Mouse (Mus musculus) myocyte (in vitro differentiated cells): ENCODE results near the gene Gm20388. TPM values are rescaled to one million over a fixed set of nuclear protein-coding genes. Genes with fewer than 3 reads are reported as not detected.
A peak's percentile ranks its signal among the peaks of the same experiment; 100 is the strongest.

Experiments
- H3K27me3 ChIP-seq: one replicate; pipeline ENCODE4 v1.6.1; 2011; ENCODE audit not compliant: control insufficient read depth, insufficient read depth, insufficient read length
- H3K36me3 ChIP-seq: one replicate; pipeline ENCODE4 v1.6.1; 2011; ENCODE audit not compliant: control insufficient read depth, insufficient read depth
- H3K4me2 ChIP-seq: one replicate; pipeline ENCODE4 v1.6.1; 2011; ENCODE audit warnings: low read depth, control low read depth
- H3K4me3 ChIP-seq: one replicate; pipeline ENCODE4 v1.5.1; 2011; ENCODE audit warnings: mild to moderate bottlenecking, control low read depth, moderate library complexity
- H3K79me2 ChIP-seq: one replicate; pipeline ENCODE4 v1.6.1; 2011; ENCODE audit not compliant: control insufficient read depth, insufficient read depth
- H3ac ChIP-seq: one replicate; pipeline ENCODE4 v1.6.1; 2011; ENCODE audit not compliant: control insufficient read depth, insufficient read length
- CEBPB ChIP-seq: IDR thresholded peaks from 2 replicates; pipeline ENCODE4 v1.6.1; 2011; ENCODE audit warnings: mild to moderate bottlenecking, moderate library complexity; ENCODE audit not compliant: poor library complexity, insufficient read depth, severe bottlenecking
- E2F4 ChIP-seq: IDR thresholded peaks from one replicate; pipeline ENCODE4 v1.6.1; 2011; ENCODE audit warnings: mild to moderate bottlenecking, control low read depth, moderate library complexity; ENCODE audit not compliant: insufficient read depth
- MAX ChIP-seq: IDR thresholded peaks from one replicate; pipeline ENCODE4 v1.6.1; 2011; ENCODE audit warnings: low read depth, mild to moderate bottlenecking, control low read depth
- MYOD1 ChIP-seq, 3 experiments: IDR thresholded peaks; one replicate each; pipeline ENCODE4 v1.6.1; 2011; ENCODE audit warnings: control low read depth in 2 of 3, low read depth in 2 of 3, mild to moderate bottlenecking in 2 of 3, moderate library complexity in 1 of 3; ENCODE audit not compliant: insufficient read length in 2 of 3, control insufficient read depth in 1 of 3
- MYOG ChIP-seq, 3 experiments: IDR thresholded peaks; one replicate each; pipeline ENCODE4 v1.6.1; 2011; ENCODE audit warnings: control low read depth in 2 of 3, low read depth in 2 of 3, mild to moderate bottlenecking in 2 of 3; ENCODE audit not compliant: insufficient read length in 2 of 3, control insufficient read depth in 1 of 3, insufficient read depth in 1 of 3
- POLR2A ChIP-seq: IDR thresholded peaks from one replicate; pipeline ENCODE4 v1.6.1; 2011; ENCODE audit warnings: low read depth, mild to moderate bottlenecking, control low read depth, moderate library complexity; ENCODE audit not compliant: insufficient read length
- POLR2AphosphoS2 ChIP-seq: IDR thresholded peaks from one replicate; pipeline ENCODE4 v1.6.1; 2011; ENCODE audit warnings: low read depth, control low read depth; ENCODE audit not compliant: insufficient read length
- REST ChIP-seq: IDR thresholded peaks from one replicate; pipeline ENCODE4 v1.6.1; 2011; ENCODE audit warnings: mild to moderate bottlenecking, control low read depth, moderate library complexity; ENCODE audit not compliant: insufficient read depth, insufficient read length
- SRF ChIP-seq: IDR thresholded peaks from one replicate; pipeline ENCODE4 v1.6.1; 2011; ENCODE audit warnings: low read depth; ENCODE audit not compliant: control insufficient read depth, insufficient read length
- TCF12 ChIP-seq: IDR thresholded peaks from one replicate; pipeline ENCODE4 v1.6.1; 2011; ENCODE audit warnings: mild to moderate bottlenecking, control low read depth; ENCODE audit not compliant: poor library complexity, insufficient read depth, severe bottlenecking
- TCF3 ChIP-seq: IDR thresholded peaks from one replicate; pipeline ENCODE4 v1.6.1; 2011; ENCODE audit warnings: low read depth, control low read depth; ENCODE audit not compliant: insufficient read length
- USF1 ChIP-seq: IDR thresholded peaks from one replicate; pipeline ENCODE4 v1.6.1; 2011; ENCODE audit warnings: low read depth, mild to moderate bottlenecking, control low read depth, moderate library complexity
- polyA plus RNA-seq: library from polyadenylated mRNA; unstranded; fragments of >200 nt; fragmentation: generic; extraction: Trizol; gene quantifications from one replicate; pipeline ENCODE4 v1.2.1, GENCODE M21; 2012; ENCODE audit warnings: missing spikeins

Gm20388 gene
- polyA plus RNA-seq, 1 experiment: 15.3 TPM

DNA sequence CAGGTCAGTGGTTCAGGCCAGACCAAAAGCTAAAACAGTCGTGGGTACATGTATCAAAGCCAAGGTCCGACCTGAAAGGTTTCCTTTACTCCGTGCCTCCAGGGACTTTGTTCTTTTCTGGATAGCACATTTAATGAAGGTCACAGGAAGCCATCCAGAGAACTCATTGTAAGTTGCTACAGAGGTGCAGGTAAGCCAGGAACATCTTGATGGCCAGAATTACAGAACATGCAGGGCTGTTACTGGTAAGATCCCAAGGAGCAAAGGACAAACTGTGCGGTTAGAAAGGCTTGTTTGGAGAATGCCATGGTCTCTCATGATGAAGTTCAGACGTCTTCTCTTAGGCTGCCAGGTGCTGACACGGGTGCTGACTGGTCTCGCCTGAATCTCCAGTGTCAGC is 206.0 kb downstream of the Gm20388 start:
- Histone ChIP-seq H3K4me3 (no peak overlapping the region), H3K36me3 (no peaks in the 10 kb centered on the region), H3K79me2 (no peaks in the 10 kb centered on the region), H3K4me2 (peak overlapping the region; percentile 7), H3ac (no peak overlapping the region), H3K27me3 (no peaks in the 10 kb centered on the region)
- no peak for TF ChIP-seq TCF12
- TF ChIP-seq CEBPB: no peak
- TF ChIP-seq POLR2AphosphoS2: no peak
- no peak for TF ChIP-seq REST
- no peak for TF ChIP-seq MAX
- TF ChIP-seq TCF3: no peak
- TF ChIP-seq USF1: no peak
- no peak for TF ChIP-seq SRF
- TF ChIP-seq MYOD1 (IDR thresholded peaks at IDR 0.05; ENCODE audit: control insufficient read depth in 1 of 3, insufficient read length in 2 of 3, low read depth in 2 of 3): no peak
- TF ChIP-seq MYOG (IDR thresholded peaks at IDR 0.05; ENCODE audit: control insufficient read depth in 1 of 3, insufficient read depth in 1 of 3, insufficient read length in 2 of 3, low read depth in 2 of 3): no peak
- TF ChIP-seq E2F4: no peak
- no peak for TF ChIP-seq POLR2A

DNA sequence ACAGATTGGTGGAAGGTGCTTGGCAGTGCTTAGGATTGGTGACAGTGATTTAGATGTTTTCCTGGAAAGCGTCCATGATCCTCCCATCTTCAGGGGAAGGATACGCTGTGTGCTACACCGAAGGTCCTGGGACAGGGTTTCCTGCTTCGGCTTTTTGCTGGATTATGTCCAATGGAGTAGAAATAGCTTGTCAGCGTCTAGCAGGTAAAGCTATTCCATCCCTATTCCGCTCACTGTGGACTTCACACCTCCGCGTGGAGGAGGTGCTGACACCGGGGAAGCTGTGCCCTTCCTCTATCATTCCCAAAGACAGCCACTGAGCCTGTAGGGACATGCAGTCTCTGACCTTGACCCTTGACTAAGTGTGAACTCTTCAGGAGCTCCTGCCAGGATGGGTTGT is 207.5 kb downstream of the Gm20388 start:
- Histone ChIP-seq H3K27me3 (no peaks in the 10 kb centered on the region), H3ac (no peak overlapping the region), H3K4me2 (no peak overlapping the region), H3K79me2 (no peaks in the 10 kb centered on the region), H3K36me3 (no peaks in the 10 kb centered on the region), H3K4me3 (no peak overlapping the region)
- TF ChIP-seq E2F4 (no peak), TCF12 (no peak), MYOD1 (IDR thresholded peaks at IDR 0.05; ENCODE audit: control insufficient read depth in 1 of 3, insufficient read length in 2 of 3, low read depth in 2 of 3) (no peak), CEBPB (no peak), MAX (no peak), POLR2A (no peak), MYOG (IDR thresholded peaks at IDR 0.05; ENCODE audit: control insufficient read depth in 1 of 3, insufficient read depth in 1 of 3, insufficient read length in 2 of 3, low read depth in 2 of 3) (no peak), SRF (no peak), USF1 (no peak), POLR2AphosphoS2 (no peak), REST (no peak), TCF3 (no peak)

- H3K4me2 ChIP-seq: peak overlapping the region; percentile 14
- H3K27me3 ChIP-seq: no peaks in the 10 kb centered on the region
- TF ChIP-seq CEBPB: no peak
- TF ChIP-seq REST: no peak
- no peak for TF ChIP-seq SRF
- TF ChIP-seq TCF3: no peak
- TF ChIP-seq USF1: no peak
- no peak for TF ChIP-seq TCF12
- TF ChIP-seq POLR2AphosphoS2: no peak
- TF ChIP-seq MYOG (IDR thresholded peaks at IDR 0.05; ENCODE audit: control insufficient read depth in 1 of 3, insufficient read depth in 1 of 3, insufficient read length in 2 of 3, low read depth in 2 of 3): no peak
- no peak for TF ChIP-seq E2F4
- no peak for TF ChIP-seq MAX
- TF ChIP-seq POLR2A: no peak
- no peak for TF ChIP-seq MYOD1 (IDR thresholded peaks at IDR 0.05; ENCODE audit: control insufficient read depth in 1 of 3, insufficient read length in 2 of 3, low read depth in 2 of 3)
- H3K36me3 ChIP-seq: no peaks in the 10 kb centered on the region
- H3ac ChIP-seq: no peak overlapping the region
- no peak overlapping the region for H3K4me3 ChIP-seq
- no peaks in the 10 kb centered on the region for H3K79me2 ChIP-seq
Observed at GRCm38 (mm10) chr8:120118847-120119246, 208.2 kb downstream of the Gm20388 start.

DNA sequence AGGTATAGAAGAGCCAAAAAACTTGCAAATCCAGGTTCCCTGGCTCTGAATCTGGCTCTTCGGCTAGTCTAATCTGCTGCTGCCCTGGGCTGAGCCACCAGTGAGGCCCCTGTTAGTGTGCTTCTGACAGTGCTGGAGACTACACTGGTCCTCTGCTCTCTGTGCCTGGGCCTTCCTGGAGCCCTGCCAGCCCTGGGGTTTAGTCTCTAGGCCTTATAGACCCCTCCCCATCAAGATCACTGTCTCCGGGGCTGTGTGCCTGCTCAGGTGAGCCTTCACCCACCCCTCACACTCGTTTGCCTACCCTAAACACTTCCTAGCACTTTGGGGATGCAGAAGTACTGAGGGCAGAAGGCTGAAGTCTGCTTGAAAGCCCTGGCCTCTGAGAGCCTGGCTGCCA is 208.8 kb downstream of the Gm20388 start:
- TF ChIP-seq POLR2A (no peak), MYOD1 (IDR thresholded peaks at IDR 0.05; ENCODE audit: control insufficient read depth in 1 of 3, insufficient read length in 2 of 3, low read depth in 2 of 3) (no peak), REST (no peak), MYOG (IDR thresholded peaks at IDR 0.05; ENCODE audit: control insufficient read depth in 1 of 3, insufficient read depth in 1 of 3, insufficient read length in 2 of 3, low read depth in 2 of 3) (no peak), POLR2AphosphoS2 (no peak), TCF3 (no peak), USF1 (no peak), SRF (no peak)
- Histone ChIP-seq H3K79me2 (no peaks in the 10 kb centered on the region), H3K4me2 (peak overlapping the region; percentile 14)

DNA sequence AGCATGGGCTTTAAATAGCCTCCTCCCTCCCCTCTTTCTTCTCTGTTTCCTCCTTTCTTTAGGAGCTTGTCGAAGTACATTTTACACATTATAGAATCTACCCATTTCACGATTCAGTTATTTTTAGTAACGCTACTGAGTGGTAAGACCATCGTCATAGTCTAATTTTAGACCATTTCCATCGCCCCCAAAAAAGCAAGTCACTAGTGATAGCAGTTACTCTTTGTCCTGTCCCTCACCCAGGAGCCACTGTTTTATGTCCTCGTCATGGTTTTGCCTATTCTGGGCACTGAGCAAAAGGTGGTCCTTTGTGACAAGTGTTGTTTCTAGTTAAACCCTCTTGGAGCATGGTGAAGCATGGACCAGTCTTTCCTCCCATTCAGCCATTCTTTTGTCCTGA is 209.3 kb downstream of the Gm20388 start:
- Histone ChIP-seq H3ac (no peak overlapping the region), H3K36me3 (no peaks in the 10 kb centered on the region), H3K79me2 (no peaks in the 10 kb centered on the region), H3K4me2 (no peak overlapping the region), H3K27me3 (no peaks in the 10 kb centered on the region), H3K4me3 (no peak overlapping the region)
- no peak for TF ChIP-seq TCF3
- TF ChIP-seq SRF: no peak
- no peak for TF ChIP-seq POLR2AphosphoS2
- TF ChIP-seq POLR2A: no peak
- no peak for TF ChIP-seq REST
- no peak for TF ChIP-seq CEBPB
- TF ChIP-seq USF1: no peak
- TF ChIP-seq MAX: no peak

More for the DNA sequence above, 208.8 kb downstream of the Gm20388 start:
- Histone ChIP-seq H3K27me3 (no peaks in the 10 kb centered on the region), H3ac (no peak overlapping the region), H3K4me3 (no peak overlapping the region), H3K36me3 (no peaks in the 10 kb centered on the region)
